Mouse (Mus musculus) testis, adult 2 months (tissue): ENCODE data around the gene Kdm5b.

ENCODE experiments used
- CTCF ChIP-seq: fragments of 200-500 bp; IDR thresholded peaks from 2 replicates; pipeline ENCODE4 v1.5.1; 2012; ENCODE audit warnings: low read depth, mild to moderate bottlenecking, inconsistent platforms, low read length, moderate library complexity; ENCODE audit not compliant: control insufficient read depth, insufficient read depth, insufficient replicate concordance
- POLR2A ChIP-seq: fragments of 200-500 bp; IDR thresholded peaks from 2 replicates; pipeline ENCODE4 v1.6.1; 2012; ENCODE audit warnings: low read depth, mild to moderate bottlenecking, inconsistent platforms, low read length, moderate library complexity; ENCODE audit not compliant: control insufficient read depth

DNA sequence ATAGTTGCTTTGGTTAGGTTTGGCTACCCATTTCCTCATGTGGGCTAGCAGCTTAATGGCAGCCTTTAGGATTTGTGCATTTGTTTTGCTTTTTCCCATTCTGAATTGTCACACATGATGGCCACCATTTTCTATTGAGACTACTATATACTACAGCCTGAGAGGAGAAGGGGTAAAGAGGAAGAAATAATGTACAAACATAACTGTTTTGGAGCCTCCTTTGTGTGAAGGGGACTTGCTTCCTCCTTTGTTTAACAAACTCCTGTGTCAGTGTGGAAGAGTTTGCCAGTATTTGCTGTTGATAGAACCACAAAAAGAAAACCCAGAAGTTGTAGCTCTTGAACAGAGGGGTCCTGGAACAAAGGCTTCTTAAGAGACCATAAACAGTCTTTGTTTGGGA is 2.5 kb downstream of the Kdm5b start:
- no peak for TF ChIP-seq CTCF
- no peak for TF ChIP-seq POLR2A
